Mouse (Mus musculus): Measurements from ENCODE around the gene Bahcc1. TPM values are rescaled to one million over a fixed set of nuclear protein-coding genes. Genes with fewer than 3 reads are reported as not detected.

Bahcc1 gene
- total and polyA plus RNA-seq, 2 experiments from 2014 or later: 9.1 to 31.1 TPM

- Histone ChIP-seq H3K4me1 (ENCODE audit: insufficient read depth, low read length) (peaks cover 21% of the 10 kb centered on the region; the same call in 1 of the 2 replicates), H3K4me3 (ENCODE audit: low read length) (no peak overlapping the region), H3K27me3 (ENCODE audit: insufficient read depth, low read length) (no peaks in the 10 kb centered on the region), H3K36me3 (ENCODE audit: insufficient read depth, low read length) (no peaks in the 10 kb centered on the region), H3K27ac (no peak overlapping the region), H3K4me2 (ENCODE audit: low read depth, low read length) (no peak overlapping the region), H3K9ac (replicated peaks; ENCODE audit: low read length) (no peak overlapping the region), H3K9me3 (ENCODE audit: low read length) (no peaks in the 10 kb centered on the region)
- 88% methylated on average over 5 of the region's 5 CpGs for WGBS
- DNase-seq (ENCODE audit: low spot score) (no peak), ATAC-seq (no peak)
- no peak for TF ChIP-seq CTCF (IDR thresholded peaks at IDR 0.05; ENCODE audit: low read depth)
Measured at GRCm38 (mm10) chr11:120319310-120319709, 86.6 kb downstream of the Bahcc1 start.

GRCm38 (mm10) chr11:120320156-120320555, 87.4 kb downstream of the Bahcc1 start:
- no peak overlapping the region for H3K9ac ChIP-seq (replicated peaks; ENCODE audit: low read length)
- WGBS: 96% methylated on average over 10 of the region's 10 CpGs
- no peak overlapping the region for H3K27ac ChIP-seq
- no peak for ATAC-seq
- no peak for TF ChIP-seq CTCF (IDR thresholded peaks at IDR 0.05; ENCODE audit: low read depth)
- H3K4me2 ChIP-seq (ENCODE audit: low read depth, low read length): no peak overlapping the region
- H3K9me3 ChIP-seq (ENCODE audit: low read length): no peaks in the 10 kb centered on the region
- peaks cover 15% of the 10 kb centered on the region; the same call in 1 of the 2 replicates for H3K4me1 ChIP-seq (ENCODE audit: insufficient read depth, low read length)
- no peak overlapping the region for H3K4me3 ChIP-seq (ENCODE audit: low read length)
- H3K36me3 ChIP-seq (ENCODE audit: insufficient read depth, low read length): no peaks in the 10 kb centered on the region
- H3K27me3 ChIP-seq (ENCODE audit: insufficient read depth, low read length): no peaks in the 10 kb centered on the region
- no peak for DNase-seq (ENCODE audit: low spot score)

- WGBS: 67% methylated on average over 6 of the region's 6 CpGs
- DNase-seq (ENCODE audit: low spot score): no peak
- Histone ChIP-seq H3K4me3 (ENCODE audit: low read length) (no peak overlapping the region), H3K9ac (replicated peaks; ENCODE audit: low read length) (no peak overlapping the region), H3K27ac (no peak overlapping the region), H3K27me3 (ENCODE audit: insufficient read depth, low read length) (no peaks in the 10 kb centered on the region), H3K36me3 (ENCODE audit: insufficient read depth, low read length) (no peaks in the 10 kb centered on the region), H3K4me2 (ENCODE audit: low read depth, low read length) (no peak overlapping the region), H3K9me3 (ENCODE audit: low read length) (no peaks in the 10 kb centered on the region), H3K4me1 (ENCODE audit: insufficient read depth, low read length) (no peaks in the 10 kb centered on the region)
- no peak for ATAC-seq
- no peak for TF ChIP-seq CTCF (IDR thresholded peaks at IDR 0.05; ENCODE audit: low read depth)
Measured at GRCm38 (mm10) chr11:120335431-120336021, 102.8 kb downstream of the Bahcc1 start.

- Histone ChIP-seq H3K4me3 (ENCODE audit: low read length) (no peak overlapping the region), H3K4me1 (ENCODE audit: insufficient read depth, low read length) (no peaks in the 10 kb centered on the region), H3K27me3 (ENCODE audit: insufficient read depth, low read length) (no peaks in the 10 kb centered on the region), H3K9ac (replicated peaks; ENCODE audit: low read length) (no peak overlapping the region), H3K36me3 (ENCODE audit: insufficient read depth, low read length) (no peaks in the 10 kb centered on the region), H3K9me3 (ENCODE audit: low read length) (no peaks in the 10 kb centered on the region), H3K4me2 (ENCODE audit: low read depth, low read length) (no peak overlapping the region), H3K27ac (no peak overlapping the region)
- no peak for TF ChIP-seq CTCF (IDR thresholded peaks at IDR 0.05; ENCODE audit: low read depth)
- DNase-seq (ENCODE audit: low spot score) (no peak), ATAC-seq (no peak)
- 44% methylated on average over 2 of the region's 2 CpGs for WGBS
Measured at GRCm38 (mm10) chr11:120337447-120337846, 104.7 kb downstream of the Bahcc1 start.

- Histone ChIP-seq H3K27me3 (ENCODE audit: insufficient read depth, low read length) (no peaks in the 10 kb centered on the region), H3K36me3 (ENCODE audit: insufficient read depth, low read length) (no peaks in the 10 kb centered on the region), H3K4me1 (ENCODE audit: insufficient read depth, low read length) (no peaks in the 10 kb centered on the region), H3K9ac (replicated peaks; ENCODE audit: low read length) (no peak overlapping the region), H3K9me3 (ENCODE audit: low read length) (no peaks in the 10 kb centered on the region), H3K4me2 (ENCODE audit: low read depth, low read length) (no peak overlapping the region), H3K27ac (no peak overlapping the region), H3K4me3 (ENCODE audit: low read length) (no peak overlapping the region)
- no peak for ATAC-seq
- 67% methylated on average over 3 of the region's 3 CpGs for WGBS
- no peak for TF ChIP-seq CTCF (IDR thresholded peaks at IDR 0.05; ENCODE audit: low read depth)
- no peak for DNase-seq (ENCODE audit: low spot score)
Measured at GRCm38 (mm10) chr11:120338786-120339185, 106.0 kb downstream of the Bahcc1 start.

DNA sequence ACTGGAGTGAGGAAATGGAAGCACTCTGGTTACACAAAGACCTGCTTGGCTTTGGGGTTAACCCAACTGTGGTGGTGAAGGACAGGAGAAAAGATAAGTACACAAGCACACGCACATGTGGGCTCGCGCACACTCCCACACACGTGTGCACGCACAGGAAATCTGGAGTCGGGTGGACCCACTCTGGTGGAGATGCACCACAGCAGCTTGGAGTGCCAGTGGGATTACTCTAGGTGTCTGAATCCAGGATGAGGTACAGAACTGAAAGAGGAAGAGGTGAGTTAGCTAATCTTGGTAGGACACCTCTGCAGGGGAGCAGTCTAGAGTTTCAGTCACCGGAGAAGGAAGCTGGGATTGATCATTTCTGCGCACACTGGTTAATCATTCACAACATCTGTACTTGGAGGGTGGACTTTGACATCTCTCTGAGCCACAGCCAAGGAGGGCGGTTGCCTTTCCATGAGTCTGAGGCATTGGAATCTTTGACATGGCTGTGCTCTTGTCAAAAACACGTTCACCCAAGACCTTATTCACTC, 107.3 kb downstream of the Bahcc1 start:
- Histone ChIP-seq H3K9me3 (ENCODE audit: low read length) (no peaks in the 10 kb centered on the region), H3K4me3 (ENCODE audit: low read length) (no peak overlapping the region), H3K4me1 (ENCODE audit: insufficient read depth, low read length) (peaks cover 2% of the 10 kb centered on the region), H3K36me3 (ENCODE audit: insufficient read depth, low read length) (peaks cover 10% of the 10 kb centered on the region; the same call in 1 of the 2 replicates), H3K27ac (no peak overlapping the region), H3K27me3 (ENCODE audit: insufficient read depth, low read length) (no peaks in the 10 kb centered on the region), H3K4me2 (ENCODE audit: low read depth, low read length) (no peak overlapping the region), H3K9ac (replicated peaks; ENCODE audit: low read length) (no peak overlapping the region)
- TF ChIP-seq CTCF (IDR thresholded peaks at IDR 0.05; ENCODE audit: low read depth): no peak
- DNase-seq (ENCODE audit: low spot score) (no peak), ATAC-seq (no peak)
- 89% methylated on average over 10 of the region's 10 CpGs for WGBS

DNA sequence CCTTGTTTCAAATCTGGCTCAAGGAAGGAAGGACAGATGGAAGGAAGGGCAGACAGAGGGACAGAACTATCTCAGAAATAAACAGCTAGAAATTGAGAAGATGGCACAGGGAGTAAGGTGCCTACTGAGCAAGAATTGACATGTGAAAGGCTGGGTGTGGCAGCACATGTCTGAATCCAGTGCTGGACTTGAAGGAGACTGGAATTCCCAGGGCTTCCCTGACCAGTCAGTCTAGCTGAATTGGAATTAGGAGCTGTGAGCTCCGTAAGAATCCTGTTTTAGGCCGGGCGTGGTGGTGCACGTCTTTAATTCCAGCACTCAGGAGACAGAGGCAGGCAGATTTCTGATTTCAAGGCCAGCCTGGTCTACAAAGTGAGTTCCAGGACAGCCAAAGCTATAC, 108.9 kb downstream of the Bahcc1 start:
- Histone ChIP-seq H3K27ac (no peak overlapping the region), H3K36me3 (ENCODE audit: insufficient read depth, low read length) (peaks cover 14% of the 10 kb centered on the region), H3K4me3 (ENCODE audit: low read length) (no peak overlapping the region), H3K27me3 (ENCODE audit: insufficient read depth, low read length) (no peaks in the 10 kb centered on the region), H3K4me1 (ENCODE audit: insufficient read depth, low read length) (peaks cover 7% of the 10 kb centered on the region), H3K9me3 (ENCODE audit: low read length) (no peaks in the 10 kb centered on the region), H3K4me2 (ENCODE audit: low read depth, low read length) (no peak overlapping the region), H3K9ac (replicated peaks; ENCODE audit: low read length) (no peak overlapping the region)
- TF ChIP-seq CTCF (IDR thresholded peaks at IDR 0.05; ENCODE audit: low read depth): no peak
- ATAC-seq (no peak), DNase-seq (ENCODE audit: low spot score) (no peak)
- WGBS: 97% methylated on average over 4 of the region's 4 CpGs

Small RNA genes lying within 50 kb of the gene (microRNA-seq; reads per million reads assigned to microRNA genes)
- 0 reads per million in 2 experiments for gene Gm47297

Other genes with a start within 250 kb of the Bahcc1 start
- 161 and 184 TPM in 2 replicates for gene Aatk, start 185.8 kb upstream of the Bahcc1 start, total RNA-seq (2014; rRNA removed)
- gene Aatk, start 185.8 kb upstream of the Bahcc1 start, polyA plus RNA-seq (2015; fragmentation: Nextera tagmentation; extraction: Ambion mirVana): 33.3 and 35.5 TPM in 2 replicates
- 18.5 and 18.7 TPM in 2 replicates for gene Cep131, start 146.1 kb upstream of the Bahcc1 start, total RNA-seq (2014; rRNA removed)
- gene Cep131, start 146.1 kb upstream of the Bahcc1 start, polyA plus RNA-seq (2015; fragmentation: Nextera tagmentation; extraction: Ambion mirVana): 23.3 and 26.4 TPM in 2 replicates
- gene Tepsin, start 134.2 kb upstream of the Bahcc1 start, total RNA-seq (2014; rRNA removed): 30.6 and 31.6 TPM in 2 replicates
- 13.8 and 14.8 TPM in 2 replicates for gene Tepsin, start 134.2 kb upstream of the Bahcc1 start, polyA plus RNA-seq (2015; fragmentation: Nextera tagmentation; extraction: Ambion mirVana)
- gene Ndufaf8, start 134.0 kb upstream of the Bahcc1 start, total RNA-seq (2014; rRNA removed): 56.1 and 82.6 TPM in 2 replicates
- 62.7 and 70.2 TPM in 2 replicates for gene Ndufaf8, start 134.0 kb upstream of the Bahcc1 start, polyA plus RNA-seq (2015; fragmentation: Nextera tagmentation; extraction: Ambion mirVana)
- 167 and 178 TPM in 2 replicates for gene Slc38a10, start 81.6 kb upstream of the Bahcc1 start, total RNA-seq (2014; rRNA removed)
- 95.9 and 101 TPM in 2 replicates for gene Slc38a10, start 81.6 kb upstream of the Bahcc1 start, polyA plus RNA-seq (2015; fragmentation: Nextera tagmentation; extraction: Ambion mirVana)
- 2,410 and 2,568 TPM in 2 replicates for gene Actg1, start 115.6 kb downstream of the Bahcc1 start, total RNA-seq (2014; rRNA removed)
- gene Actg1, start 115.6 kb downstream of the Bahcc1 start, polyA plus RNA-seq (2015; fragmentation: Nextera tagmentation; extraction: Ambion mirVana): 3,348 and 3,639 TPM in 2 replicates
- gene Fscn2, start 128.6 kb downstream of the Bahcc1 start, total RNA-seq (2014; rRNA removed): 3.0 and 9.0 TPM in 2 replicates
- gene Fscn2, start 128.6 kb downstream of the Bahcc1 start, polyA plus RNA-seq (2015; fragmentation: Nextera tagmentation; extraction: Ambion mirVana): 1.5 and 1.9 TPM in 2 replicates
- 175 and 178 TPM in 2 replicates for gene Faap100, start 145.8 kb downstream of the Bahcc1 start, total RNA-seq (2014; rRNA removed)
- 74.6 and 76.4 TPM in 2 replicates for gene Faap100, start 145.8 kb downstream of the Bahcc1 start, polyA plus RNA-seq (2015; fragmentation: Nextera tagmentation; extraction: Ambion mirVana)
- gene Nploc4, start 204.8 kb downstream of the Bahcc1 start, total RNA-seq (2014; rRNA removed): 65.8 and 76.3 TPM in 2 replicates
- gene Nploc4, start 204.8 kb downstream of the Bahcc1 start, polyA plus RNA-seq (2015; fragmentation: Nextera tagmentation; extraction: Ambion mirVana): 27.1 and 28.3 TPM in 2 replicates
- gene Tspan10, start 209.7 kb downstream of the Bahcc1 start, total RNA-seq (2014; rRNA removed): not detected in 2 replicates
- not detected in 2 replicates for gene Tspan10, start 209.7 kb downstream of the Bahcc1 start, polyA plus RNA-seq (2015; fragmentation: Nextera tagmentation; extraction: Ambion mirVana)
- not detected in 2 replicates for gene Pde6g, start 220.6 kb downstream of the Bahcc1 start, total RNA-seq (2014; rRNA removed)
- gene Pde6g, start 220.6 kb downstream of the Bahcc1 start, polyA plus RNA-seq (2015; fragmentation: Nextera tagmentation; extraction: Ambion mirVana): 0.23 TPM in 1 of 2 replicates, not detected in the other
- gene Oxld1, start 225.1 kb downstream of the Bahcc1 start, total RNA-seq (2014; rRNA removed): 11.7 and 11.9 TPM in 2 replicates
- gene Oxld1, start 225.1 kb downstream of the Bahcc1 start, polyA plus RNA-seq (2015; fragmentation: Nextera tagmentation; extraction: Ambion mirVana): 13.3 and 13.6 TPM in 2 replicates
- 10.4 and 15.4 TPM in 2 replicates for gene Ccdc137, start 225.2 kb downstream of the Bahcc1 start, total RNA-seq (2014; rRNA removed)
- 17.3 and 18.7 TPM in 2 replicates for gene Ccdc137, start 225.2 kb downstream of the Bahcc1 start, polyA plus RNA-seq (2015; fragmentation: Nextera tagmentation; extraction: Ambion mirVana)
- gene Arl16, start 234.7 kb downstream of the Bahcc1 start, total RNA-seq (2014; rRNA removed): 67.2 and 113 TPM in 2 replicates
- gene Arl16, start 234.7 kb downstream of the Bahcc1 start, polyA plus RNA-seq (2015; fragmentation: Nextera tagmentation; extraction: Ambion mirVana): 71.2 and 73.0 TPM in 2 replicates

Data from hindbrain, postnatal 0 days (tissue).